7 mouse cellular contexts compared by ENCODE assay signal in the genomic region with DNA sequence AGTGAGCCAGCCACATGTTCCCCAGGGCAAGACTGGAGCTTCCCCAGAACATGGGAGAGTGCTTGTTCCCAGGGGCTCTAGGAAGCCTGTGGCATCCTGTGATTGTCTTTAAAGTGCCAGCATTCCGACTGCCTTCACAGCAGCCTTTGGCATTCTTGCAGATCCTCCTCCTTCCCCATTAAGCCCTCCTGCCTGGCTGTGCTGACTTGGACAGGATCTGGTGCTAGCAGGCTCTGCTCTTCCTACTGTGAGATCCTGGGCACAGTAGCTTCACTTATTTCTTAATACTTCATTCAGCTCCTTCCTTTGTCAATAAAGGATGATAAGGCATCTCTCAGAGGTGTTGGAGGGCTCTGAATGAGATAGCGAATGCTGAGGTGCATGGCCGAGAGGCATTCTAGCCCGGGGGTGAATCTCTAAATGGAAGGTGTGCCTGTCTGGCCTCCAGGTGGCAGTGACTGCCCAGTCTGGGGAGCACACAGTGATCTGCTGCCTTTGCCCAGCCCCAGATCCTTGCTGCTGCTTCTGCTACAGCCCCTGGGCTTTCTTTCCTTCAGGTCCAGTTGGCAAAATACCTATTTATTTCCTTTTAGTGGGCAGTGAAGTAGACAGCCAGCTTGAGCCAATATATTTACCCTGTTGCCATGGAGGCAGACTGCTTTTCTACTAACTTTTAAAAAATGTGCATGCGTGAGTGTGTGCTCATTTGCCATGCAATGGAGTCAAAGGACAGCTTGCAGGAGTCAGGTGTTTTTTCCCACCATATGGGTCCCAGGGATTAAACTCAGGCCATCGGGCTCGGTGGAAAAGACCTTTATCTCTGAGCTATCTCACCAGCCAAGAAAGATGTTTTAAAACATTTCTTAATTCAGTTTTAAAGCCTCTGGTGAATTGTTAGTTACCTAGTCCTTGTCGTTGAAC. TPM values are rescaled to one million over a fixed set of nuclear protein-coding genes. Genes with fewer than 3 reads are reported as not detected.
A peak's percentile ranks its signal among the peaks of the same experiment; 100 is the strongest.
DNase-seq lines count a peak whose midpoint lies in the region; ATAC-seq and TF ChIP-seq lines count a peak whose summit lies in the region.

No protein-coding gene starts in this region.

- H3K36me3 ChIP-seq in liver, embryonic 14.5 days (replicated peaks; ENCODE audit: control insufficient read depth, insufficient read depth, low read depth): no peaks in the 10 kb centered on the region
- H3K36me3 ChIP-seq in liver, embryonic 11.5 days (ENCODE audit: control insufficient read depth, insufficient read depth, low read length): no peaks in the 10 kb centered on the region
- H3K36me3 ChIP-seq in neural tube, embryonic 12.5 days: no peaks in the 10 kb centered on the region

- no peak overlapping the region for H3K9ac ChIP-seq in liver, embryonic 14.5 days (replicated peaks)
- H3K9ac ChIP-seq in liver, embryonic 11.5 days (ENCODE audit: low read depth, low read length): no peak overlapping the region
- H3K9ac ChIP-seq in neural tube, embryonic 12.5 days: no peak overlapping the region

- H3K27me3 ChIP-seq in liver, embryonic 14.5 days (ENCODE audit: control insufficient read depth, insufficient read depth, low read length): no peaks in the 10 kb centered on the region; the same call in 1 of the 2 replicates
- peaks cover 2% of the 10 kb centered on the region; the same call in 1 of the 2 replicates for H3K27me3 ChIP-seq in liver, embryonic 11.5 days (replicated peaks; ENCODE audit: control insufficient read depth, insufficient read depth, low read length)
- no peaks in the 10 kb centered on the region for H3K27me3 ChIP-seq in neural tube, embryonic 12.5 days (replicated peaks)

- no peak for TF ChIP-seq EP300 in liver, embryonic 14.5 days (IDR thresholded peaks at IDR 0.05; ENCODE audit: low read depth)

- no peak overlapping the region for H3K4me2 ChIP-seq in liver, embryonic 14.5 days (ENCODE audit: low read depth)
- no peak overlapping the region for H3K4me2 ChIP-seq in liver, embryonic 11.5 days
- no peak overlapping the region for H3K4me2 ChIP-seq in neural tube, embryonic 12.5 days (replicated peaks)

- no peak overlapping the region for H3K27ac ChIP-seq in liver, embryonic 14.5 days
- no peak overlapping the region for H3K27ac ChIP-seq in liver, embryonic 11.5 days (ENCODE audit: low read depth, low read length)
- no peak overlapping the region for H3K27ac ChIP-seq in neural tube, embryonic 12.5 days

- no peaks in the 10 kb centered on the region for H3K4me1 ChIP-seq in liver, embryonic 14.5 days (replicated peaks; ENCODE audit: control insufficient read depth in 2 of 2, insufficient read depth in 2 of 2, low read length in 1 of 2)
- H3K4me1 ChIP-seq in liver, embryonic 11.5 days (replicated peaks; ENCODE audit: control insufficient read depth, insufficient read depth, low read length): no peaks in the 10 kb centered on the region
- peaks cover 12% of the 10 kb centered on the region; the same call in 1 of the 2 replicates for H3K4me1 ChIP-seq in neural tube, embryonic 12.5 days

- peak; percentile 56 for TF ChIP-seq CTCF in liver, embryonic 14.5 days (IDR thresholded peaks at IDR 0.05; ENCODE audit: low read depth)
- peak; percentile 59 for TF ChIP-seq CTCF in brain, embryonic 14.5 days (IDR thresholded peaks at IDR 0.05; ENCODE audit: borderline replicate concordance, extremely low read depth, insufficient read depth, insufficient read length)

- H3K9me3 ChIP-seq in liver, embryonic 14.5 days (ENCODE audit: control insufficient read depth, low read length): no peaks in the 10 kb centered on the region
- no peaks in the 10 kb centered on the region for H3K9me3 ChIP-seq in liver, embryonic 11.5 days (ENCODE audit: control insufficient read depth, low read length)
- H3K9me3 ChIP-seq in neural tube, embryonic 12.5 days: no peaks in the 10 kb centered on the region; the same call in 1 of the 2 replicates

- TF ChIP-seq POLR2A in brain, embryonic 14.5 days (IDR thresholded peaks at IDR 0.05; ENCODE audit: borderline replicate concordance, extremely low read depth, insufficient read depth, insufficient read length, poor library complexity, severe bottlenecking): no peak

- DNase-seq in liver, embryonic 14.5 days (ENCODE audit: low read depth in 3 of 3, low spot score in 3 of 3): no peak
- DNase-seq in liver, embryonic 11.5 days (ENCODE audit: low spot score): no peak
- DNase-seq in brain, embryonic 14.5 days (ENCODE audit: low read depth): peak; percentile 81
- peak; percentile 60 for DNase-seq in embryo, embryonic 11 days
- DNase-seq in spleen, postnatal 10 days (ENCODE audit: low spot score in 2 of 2): no peak
- no peak for DNase-seq in thymus, postnatal 0 days (ENCODE audit: low spot score)

- no peak overlapping the region for H3K4me3 ChIP-seq in liver, embryonic 14.5 days (ENCODE audit: insufficient read depth in 1 of 2, low read depth in 2 of 2, low read length in 2 of 2)
- no peak overlapping the region for H3K4me3 ChIP-seq in liver, embryonic 11.5 days (ENCODE audit: low read depth, low read length)
- H3K4me3 ChIP-seq in neural tube, embryonic 12.5 days: no peak overlapping the region

- WGBS in liver, embryonic 14.5 days (ENCODE audit: insufficient replicate concordance): 39% methylated on average over 8 of the region's 8 CpGs
- 46% methylated on average over 8 of the region's 8 CpGs for WGBS in liver, embryonic 11.5 days
- WGBS in neural tube, embryonic 12.5 days: 25% methylated on average over 8 of the region's 8 CpGs

- no peak for ATAC-seq in liver, embryonic 14.5 days (ENCODE audit: insufficient read depth)
- ATAC-seq in liver, embryonic 11.5 days (replicated peaks; ENCODE audit: low FRiP score): no peak
- peak; percentile 76; the same call in 1 of the 2 replicates for ATAC-seq in neural tube, embryonic 12.5 days (ENCODE audit: low FRiP score, low read depth)

RNA-seq across cellular contexts. Expression of a gene that starts 35.2 kb away (rescaled TPM):
- polyA plus RNA-seq in liver, embryonic 14.5 days (2012; rRNA removed): 1.3 and 1.9 TPM in 2 replicates
- polyA plus RNA-seq in liver, embryonic 14.5 days (2014; fragmentation: Nextera tagmentation; extraction: Ambion mirVana): 2.1 and 2.6 TPM in 2 replicates
- polyA plus RNA-seq in liver, embryonic 11.5 days (2014; fragmentation: Nextera tagmentation; extraction: Ambion mirVana): 1.6 TPM in 2 replicates
- 2.3 and 2.8 TPM in 2 replicates for polyA plus RNA-seq in brain, embryonic 14.5 days (2012; rRNA removed)
- polyA plus RNA-seq in neural tube, embryonic 12.5 days (2016; fragmentation: Nextera tagmentation; extraction: Ambion mirVana): 1.8 and 1.9 TPM in 2 replicates
- polyA plus RNA-seq in thymus, postnatal 0 days (2015; fragmentation: Nextera tagmentation; extraction: Ambion mirVana): 0.60 and 0.91 TPM in 2 replicates

RNA-seq across cellular contexts. Expression of a gene that starts 35.4 kb away (rescaled TPM):
- polyA plus RNA-seq in liver, embryonic 14.5 days (2012; rRNA removed): 1.2 and 1.5 TPM in 2 replicates
- polyA plus RNA-seq in liver, embryonic 14.5 days (2014; fragmentation: Nextera tagmentation; extraction: Ambion mirVana): 1.7 and 1.8 TPM in 2 replicates
- polyA plus RNA-seq in liver, embryonic 11.5 days (2014; fragmentation: Nextera tagmentation; extraction: Ambion mirVana): 3.7 and 3.8 TPM in 2 replicates
- polyA plus RNA-seq in brain, embryonic 14.5 days (2012; rRNA removed): 124 and 147 TPM in 2 replicates
- polyA plus RNA-seq in neural tube, embryonic 12.5 days (2016; fragmentation: Nextera tagmentation; extraction: Ambion mirVana): 73.6 and 74.1 TPM in 2 replicates
- 10.3 and 10.5 TPM in 2 replicates for polyA plus RNA-seq in thymus, postnatal 0 days (2015; fragmentation: Nextera tagmentation; extraction: Ambion mirVana)

RNA-seq across cellular contexts. Expression of a gene that starts 35.4 kb away (rescaled TPM):
- 1.8 TPM in 2 replicates for polyA plus RNA-seq in liver, embryonic 14.5 days (2012; rRNA removed)
- polyA plus RNA-seq in liver, embryonic 14.5 days (2014; fragmentation: Nextera tagmentation; extraction: Ambion mirVana): 0.38 and 0.58 TPM in 2 replicates
- polyA plus RNA-seq in liver, embryonic 11.5 days (2014; fragmentation: Nextera tagmentation; extraction: Ambion mirVana): 1.4 and 2.0 TPM in 2 replicates
- polyA plus RNA-seq in brain, embryonic 14.5 days (2012; rRNA removed): 78.6 and 97.8 TPM in 2 replicates
- polyA plus RNA-seq in neural tube, embryonic 12.5 days (2016; fragmentation: Nextera tagmentation; extraction: Ambion mirVana): 17.4 and 18.3 TPM in 2 replicates
- polyA plus RNA-seq in thymus, postnatal 0 days (2015; fragmentation: Nextera tagmentation; extraction: Ambion mirVana): 1.6 and 2.7 TPM in 2 replicates

Comparison
In these comparisons a context has a peak if more than half of its experiments do, and no peak if none do; other contexts are left out.
1. DNase-seq: peak in brain, embryonic 14.5 days (single experiment) and embryo, embryonic 11 days (single experiment); none in liver, embryonic 14.5 days (0 of 3), liver, embryonic 11.5 days (single experiment), spleen, postnatal 10 days (0 of 2) and thymus, postnatal 0 days (single experiment).